In the genomic region with DNA sequence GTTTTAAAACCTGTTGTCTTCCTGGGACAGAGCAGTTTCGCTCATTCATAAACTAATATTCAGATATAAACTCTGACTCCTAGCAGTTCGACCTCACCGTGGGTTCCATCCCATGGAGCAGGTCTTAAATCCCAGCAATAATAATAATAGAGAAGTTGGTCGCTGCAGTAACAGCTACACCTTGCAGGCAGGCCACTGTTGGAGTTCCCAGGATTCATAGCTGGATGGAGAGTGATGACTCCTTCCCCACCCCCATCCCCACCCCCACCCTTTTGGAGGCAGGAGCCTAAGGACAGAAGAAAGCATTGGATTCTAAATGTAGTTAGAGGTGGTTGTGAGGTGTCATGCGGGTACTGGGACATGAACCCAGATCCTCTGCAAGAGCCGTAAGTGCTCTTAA, we compare ENCODE assay signal across 16 mouse cellular contexts.
"Had no signal": no experiment of that assay in that cellular context is flagged by ENCODE, and none has a peak within 500 bp of the region (broad histone marks: within the 10 kb centered on the region; RNA-seq: fewer than 3 reads in every experiment).

No protein-coding gene starts in this region.

- DNase-seq: left cerebral cortex, postnatal 4 days; liver, embryonic 13.5 days; lung, adult 2 months; lung, postnatal 14 days; lung, postnatal 4 days; retina, postnatal 1 day; right cerebral cortex, postnatal 25 days; spleen, adult 18-20 months; thymus, postnatal 25 days had no signal

- H3K4me3 ChIP-seq: liver, embryonic 13.5 days; midbrain, embryonic 12.5 days; myocyte; neural tube, embryonic 13.5 days; stomach, embryonic 15.5 days had no signal

- H3K4me2 ChIP-seq: liver, embryonic 13.5 days; midbrain, embryonic 12.5 days; neural tube, embryonic 13.5 days; stomach, embryonic 15.5 days had no signal

- H3K9ac ChIP-seq: liver, embryonic 13.5 days; midbrain, embryonic 12.5 days; neural tube, embryonic 13.5 days; stomach, embryonic 15.5 days had no signal

- H3K4me1 ChIP-seq: liver, embryonic 13.5 days; midbrain, embryonic 12.5 days; neural tube, embryonic 13.5 days; stomach, embryonic 15.5 days had no signal

- H3K27me3 ChIP-seq: liver, embryonic 13.5 days; midbrain, embryonic 12.5 days; neural tube, embryonic 13.5 days; stomach, embryonic 15.5 days had no signal

- H3K27ac ChIP-seq: liver, embryonic 13.5 days; midbrain, embryonic 12.5 days; neural tube, embryonic 13.5 days; stomach, embryonic 15.5 days had no signal

- ATAC-seq: inflammation-experienced regulatory T-cells, adult 6 months; intestine, embryonic 16.5 days; midbrain, embryonic 16.5 days had no signal

- H3K9me3 ChIP-seq: liver, embryonic 13.5 days; midbrain, embryonic 12.5 days; neural tube, embryonic 13.5 days; stomach, embryonic 15.5 days had no signal
